Mouse (Mus musculus): ENCODE measurements around the gene Sgms2. TPM values are rescaled to one million over a fixed set of nuclear protein-coding genes. Genes with fewer than 3 reads are reported as not detected.
A peak's percentile ranks its signal among the peaks of the same experiment; 100 is the strongest.

Sgms2 gene
- polyA plus RNA-seq, 1 experiment from 2014 or later = 9.1 TPM

DNA sequence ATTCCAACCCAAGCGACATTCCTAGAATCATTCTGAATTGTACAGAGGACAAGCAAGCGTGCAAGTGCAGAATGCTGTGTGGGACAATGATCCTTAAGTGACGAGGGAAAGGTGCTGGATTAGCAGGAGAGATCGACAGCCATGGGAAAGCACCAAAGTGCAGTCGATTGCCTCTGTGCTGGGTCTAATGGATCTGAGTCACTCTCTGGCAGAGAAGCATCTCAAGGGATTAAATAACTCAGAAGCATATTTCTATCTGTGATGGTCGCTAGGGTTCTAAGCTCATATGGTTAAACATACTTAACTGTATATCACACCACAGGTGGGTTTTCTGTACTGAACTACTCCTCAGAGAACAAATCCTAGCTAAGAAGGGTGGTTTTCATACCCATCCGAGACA lies 118.2 kb downstream of the Sgms2 start:
- Histone ChIP-seq H3K9me3 (ENCODE audit: control insufficient read depth, low read length) (no peaks in the 10 kb centered on the region), H3K4me1 (replicated peaks; ENCODE audit: control insufficient read depth, insufficient read depth) (no peaks in the 10 kb centered on the region), H3K4me2 (replicated peaks; ENCODE audit: low read depth) (no peak overlapping the region), H3K36me3 (ENCODE audit: control insufficient read depth, insufficient read depth, low read length) (no peaks in the 10 kb centered on the region), H3K27ac (replicated peaks) (no peak overlapping the region), H3K4me3 (ENCODE audit: low read depth, low read length) (no peak overlapping the region), H3K27me3 (ENCODE audit: control insufficient read depth, insufficient read depth, low read length) (no peaks in the 10 kb centered on the region), H3K9ac (ENCODE audit: low read length) (no peak overlapping the region)
- TF ChIP-seq EP300 (optimal IDR thresholded peaks at IDR 0.05) (no peak), CTCF (IDR thresholded peaks at IDR 0.05; ENCODE audit: low read depth) (no peak)
- no peak for DNase-seq (ENCODE audit: low spot score)
- no peak for ATAC-seq (ENCODE audit: low FRiP score, low TSS enrichment)
- WGBS = 77% methylated on average over 7 of the region's 7 CpGs

DNA sequence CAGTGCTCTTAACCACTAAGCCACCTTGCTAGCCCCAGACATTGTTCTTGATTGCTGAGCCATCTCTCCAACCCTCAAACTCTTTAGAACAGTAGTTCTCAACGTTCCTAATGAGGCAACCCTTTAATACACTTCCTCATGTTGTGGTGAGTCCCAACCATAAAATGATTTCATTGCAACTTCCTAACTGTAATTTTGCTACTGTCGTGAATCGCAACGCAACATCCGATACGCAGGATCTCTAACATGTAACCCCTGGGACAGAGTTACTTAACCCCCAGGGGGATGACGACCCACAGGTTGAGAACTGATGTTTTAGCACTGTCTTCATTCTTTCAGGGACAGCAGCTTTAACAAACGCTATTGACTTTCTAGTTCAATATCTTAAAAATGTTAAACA lies 122.5 kb downstream of the Sgms2 start:
- no peak overlapping the region for H3K4me2 ChIP-seq (replicated peaks; ENCODE audit: low read depth)
- H3K9me3 ChIP-seq (ENCODE audit: control insufficient read depth, low read length) = no peaks in the 10 kb centered on the region
- TF ChIP-seq EP300 (optimal IDR thresholded peaks at IDR 0.05) (no peak), CTCF (IDR thresholded peaks at IDR 0.05; ENCODE audit: low read depth) (no peak)
- no peaks in the 10 kb centered on the region for H3K36me3 ChIP-seq (ENCODE audit: control insufficient read depth, insufficient read depth, low read length)
- H3K4me1 ChIP-seq (replicated peaks; ENCODE audit: control insufficient read depth, insufficient read depth) = no peaks in the 10 kb centered on the region; the same call in 1 of the 2 replicates
- no peak overlapping the region for H3K9ac ChIP-seq (ENCODE audit: low read length)
- 89% methylated on average over 8 of the region's 8 CpGs for WGBS
- no peaks in the 10 kb centered on the region for H3K27me3 ChIP-seq (ENCODE audit: control insufficient read depth, insufficient read depth, low read length)
- no peak overlapping the region for H3K4me3 ChIP-seq (ENCODE audit: low read depth, low read length)
- ATAC-seq (ENCODE audit: low FRiP score, low TSS enrichment) = no peak
- DNase-seq (ENCODE audit: low spot score) = no peak
- H3K27ac ChIP-seq (replicated peaks) = no peak overlapping the region

DNA sequence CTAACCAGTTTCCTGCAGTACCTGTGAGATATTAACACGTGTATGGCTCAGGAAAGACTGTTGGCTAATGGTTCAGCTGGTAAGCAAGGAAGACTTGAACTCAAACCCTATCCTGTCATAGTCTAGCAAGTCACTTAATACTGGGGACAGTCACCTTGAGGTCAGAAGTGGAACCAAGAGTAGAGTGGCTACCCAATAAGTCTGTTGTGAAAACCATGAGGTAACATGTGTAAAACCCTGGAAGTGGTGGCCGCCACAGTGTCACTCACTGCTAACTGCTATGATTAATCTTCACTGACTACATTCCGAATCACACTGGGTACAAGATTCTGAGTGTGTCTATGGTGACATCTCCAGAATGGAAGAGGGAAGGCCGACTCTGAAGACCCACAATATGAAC lies 123.8 kb downstream of the Sgms2 start:
- ATAC-seq (ENCODE audit: low FRiP score, low TSS enrichment) (no peak), DNase-seq (ENCODE audit: low spot score) (no peak)
- Histone ChIP-seq H3K9me3 (ENCODE audit: control insufficient read depth, low read length) (no peaks in the 10 kb centered on the region), H3K36me3 (ENCODE audit: control insufficient read depth, insufficient read depth, low read length) (no peaks in the 10 kb centered on the region), H3K4me2 (replicated peaks; ENCODE audit: low read depth) (no peak overlapping the region), H3K9ac (ENCODE audit: low read length) (no peak overlapping the region), H3K4me3 (ENCODE audit: low read depth, low read length) (no peak overlapping the region), H3K27ac (replicated peaks) (no peak overlapping the region), H3K27me3 (ENCODE audit: control insufficient read depth, insufficient read depth, low read length) (no peaks in the 10 kb centered on the region), H3K4me1 (replicated peaks; ENCODE audit: control insufficient read depth, insufficient read depth) (no peaks in the 10 kb centered on the region; the same call in 1 of the 2 replicates)
- no peak for TF ChIP-seq CTCF (IDR thresholded peaks at IDR 0.05; ENCODE audit: low read depth)
- TF ChIP-seq EP300 (optimal IDR thresholded peaks at IDR 0.05) = no peak
- 90% methylated on average over 4 of the region's 4 CpGs for WGBS

DNA sequence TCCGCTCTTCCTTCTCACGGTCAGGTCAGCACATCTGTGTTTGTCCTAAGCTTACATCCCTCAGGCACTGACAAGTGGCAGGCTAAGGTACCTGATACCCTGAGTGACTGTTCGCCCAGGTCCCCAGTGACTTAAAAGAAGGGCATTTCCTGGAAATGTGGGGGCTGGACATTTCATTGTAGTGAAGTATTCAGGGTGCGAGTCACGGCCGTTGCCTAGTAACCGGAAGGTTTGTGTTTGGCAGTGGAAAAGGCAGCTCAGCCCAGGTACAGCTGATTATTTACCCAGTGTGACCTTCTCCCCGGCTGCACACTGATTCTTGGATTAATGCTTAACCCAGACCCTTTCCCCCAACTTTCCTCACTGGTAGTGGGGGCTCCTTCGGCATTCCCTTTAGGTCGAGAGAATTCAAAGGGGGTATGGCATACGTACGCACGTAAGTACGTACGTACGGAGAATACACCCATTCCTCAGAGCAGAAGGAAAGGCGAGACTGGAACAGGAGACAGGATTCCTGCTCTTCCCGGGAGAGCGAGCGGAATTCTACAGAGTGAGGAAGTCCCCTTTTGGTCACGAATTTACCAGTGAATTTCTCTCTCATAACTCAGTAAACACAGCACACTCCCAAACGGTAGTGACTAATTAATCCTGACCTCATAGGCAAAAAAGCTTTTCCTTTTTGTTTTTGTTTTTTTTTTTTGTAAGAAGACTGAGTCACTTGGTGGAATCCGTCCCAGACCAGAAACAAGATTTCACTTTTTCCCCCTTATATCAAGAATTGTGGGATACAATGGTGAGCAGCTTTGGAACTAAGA lies 126.4 kb downstream of the Sgms2 start:
- DNase-seq (ENCODE audit: low spot score) (peak; percentile 89), ATAC-seq (ENCODE audit: low FRiP score, low TSS enrichment) (peak; percentile 96)
- 37% methylated on average over 23 of the region's 23 CpGs for WGBS
- Histone ChIP-seq H3K9ac (ENCODE audit: low read length) (no peak overlapping the region), H3K4me1 (replicated peaks; ENCODE audit: control insufficient read depth, insufficient read depth) (no peaks in the 10 kb centered on the region; the same call in 1 of the 2 replicates), H3K27me3 (ENCODE audit: control insufficient read depth, insufficient read depth, low read length) (no peaks in the 10 kb centered on the region), H3K9me3 (ENCODE audit: control insufficient read depth, low read length) (no peaks in the 10 kb centered on the region), H3K36me3 (ENCODE audit: control insufficient read depth, insufficient read depth, low read length) (no peaks in the 10 kb centered on the region), H3K27ac (replicated peaks) (peak overlapping the region; percentile 73), H3K4me3 (ENCODE audit: low read depth, low read length) (peak overlapping the region; percentile 25; the same call in 1 of the 2 replicates), H3K4me2 (replicated peaks; ENCODE audit: low read depth) (peak overlapping the region; percentile 49)
- TF ChIP-seq EP300 (optimal IDR thresholded peaks at IDR 0.05) (no peak), CTCF (IDR thresholded peaks at IDR 0.05; ENCODE audit: low read depth) (no peak)

DNA sequence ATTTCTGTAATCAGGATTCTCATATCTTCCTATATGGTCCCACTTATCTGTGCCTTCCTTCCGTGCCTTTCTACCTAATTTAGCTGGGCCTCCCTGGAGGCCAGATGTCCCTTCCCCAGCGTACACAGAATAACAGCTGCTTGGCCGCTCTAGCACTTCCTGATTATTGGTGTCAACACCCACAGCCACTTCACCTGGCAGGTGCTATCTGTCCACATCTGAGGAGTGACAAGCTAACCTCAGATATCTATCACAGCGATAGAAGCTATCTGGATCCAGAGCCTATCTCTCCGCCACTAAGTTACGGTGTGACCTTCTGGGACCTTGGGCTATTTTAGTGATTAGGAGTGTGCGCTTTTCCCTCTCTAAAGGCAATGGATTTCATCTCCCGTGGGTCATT lies 127.0 kb downstream of the Sgms2 start:
- no peak overlapping the region for H3K9ac ChIP-seq (ENCODE audit: low read length)

DNA sequence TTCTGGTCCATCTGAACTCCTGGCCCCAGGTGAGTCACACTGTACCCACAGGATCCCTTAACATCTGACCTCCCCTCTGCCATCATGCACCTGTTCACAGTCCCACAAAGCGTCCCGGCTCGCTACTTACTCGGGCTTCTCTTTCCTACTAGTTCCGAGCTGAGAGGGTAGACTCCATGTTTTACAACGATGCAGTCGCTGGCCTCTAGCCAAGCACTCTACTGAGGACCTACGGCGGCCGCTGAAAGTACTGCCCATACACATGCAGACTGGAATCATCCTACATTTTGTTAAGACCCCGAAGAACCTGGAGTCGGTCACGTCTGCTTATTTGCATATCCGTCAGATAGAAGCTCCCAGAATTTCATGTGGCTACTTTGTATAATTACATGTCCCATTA lies 127.6 kb downstream of the Sgms2 start:
- ATAC-seq (ENCODE audit: low FRiP score, low TSS enrichment) = no peak
- Histone ChIP-seq H3K9ac (ENCODE audit: low read length) (no peak overlapping the region), H3K36me3 (ENCODE audit: control insufficient read depth, insufficient read depth, low read length) (no peaks in the 10 kb centered on the region), H3K27me3 (ENCODE audit: control insufficient read depth, insufficient read depth, low read length) (no peaks in the 10 kb centered on the region), H3K27ac (replicated peaks) (no peak overlapping the region), H3K4me3 (ENCODE audit: low read depth, low read length) (no peak overlapping the region), H3K9me3 (ENCODE audit: control insufficient read depth, low read length) (no peaks in the 10 kb centered on the region), H3K4me2 (replicated peaks; ENCODE audit: low read depth) (no peak overlapping the region), H3K4me1 (replicated peaks; ENCODE audit: control insufficient read depth, insufficient read depth) (no peaks in the 10 kb centered on the region; the same call in 1 of the 2 replicates)
- DNase-seq (ENCODE audit: low spot score) = peak; percentile 36
- WGBS = 74% methylated on average over 14 of the region's 14 CpGs
- no peak for TF ChIP-seq EP300 (optimal IDR thresholded peaks at IDR 0.05)
- TF ChIP-seq CTCF (IDR thresholded peaks at IDR 0.05; ENCODE audit: low read depth) = no peak

More for the DNA sequence above, 127.0 kb downstream of the Sgms2 start:
- WGBS = 48% methylated on average over 8 of the region's 8 CpGs
- Histone ChIP-seq H3K9me3 (ENCODE audit: control insufficient read depth, low read length) (no peaks in the 10 kb centered on the region), H3K36me3 (ENCODE audit: control insufficient read depth, insufficient read depth, low read length) (no peaks in the 10 kb centered on the region), H3K4me3 (ENCODE audit: low read depth, low read length) (no peak overlapping the region), H3K27me3 (ENCODE audit: control insufficient read depth, insufficient read depth, low read length) (no peaks in the 10 kb centered on the region), H3K27ac (replicated peaks) (peak overlapping the region; percentile 56; the same call in 1 of the 2 replicates), H3K4me2 (replicated peaks; ENCODE audit: low read depth) (peak overlapping the region; percentile 49), H3K4me1 (replicated peaks; ENCODE audit: control insufficient read depth, insufficient read depth) (no peaks in the 10 kb centered on the region; the same call in 1 of the 2 replicates)
- TF ChIP-seq EP300 (optimal IDR thresholded peaks at IDR 0.05) (no peak), CTCF (IDR thresholded peaks at IDR 0.05; ENCODE audit: low read depth) (no peak)
- DNase-seq (ENCODE audit: low spot score) (peak; percentile 39), ATAC-seq (ENCODE audit: low FRiP score, low TSS enrichment) (peak; percentile 63)
